Mouse (Mus musculus): ENCODE data around the gene Dnah8. TPM values are rescaled to one million over a fixed set of nuclear protein-coding genes. Genes with fewer than 3 reads are reported as not detected.

Dnah8 gene
- polyA plus RNA-seq, 1 experiment from 2014 or later = 0.67 TPM

DNA sequence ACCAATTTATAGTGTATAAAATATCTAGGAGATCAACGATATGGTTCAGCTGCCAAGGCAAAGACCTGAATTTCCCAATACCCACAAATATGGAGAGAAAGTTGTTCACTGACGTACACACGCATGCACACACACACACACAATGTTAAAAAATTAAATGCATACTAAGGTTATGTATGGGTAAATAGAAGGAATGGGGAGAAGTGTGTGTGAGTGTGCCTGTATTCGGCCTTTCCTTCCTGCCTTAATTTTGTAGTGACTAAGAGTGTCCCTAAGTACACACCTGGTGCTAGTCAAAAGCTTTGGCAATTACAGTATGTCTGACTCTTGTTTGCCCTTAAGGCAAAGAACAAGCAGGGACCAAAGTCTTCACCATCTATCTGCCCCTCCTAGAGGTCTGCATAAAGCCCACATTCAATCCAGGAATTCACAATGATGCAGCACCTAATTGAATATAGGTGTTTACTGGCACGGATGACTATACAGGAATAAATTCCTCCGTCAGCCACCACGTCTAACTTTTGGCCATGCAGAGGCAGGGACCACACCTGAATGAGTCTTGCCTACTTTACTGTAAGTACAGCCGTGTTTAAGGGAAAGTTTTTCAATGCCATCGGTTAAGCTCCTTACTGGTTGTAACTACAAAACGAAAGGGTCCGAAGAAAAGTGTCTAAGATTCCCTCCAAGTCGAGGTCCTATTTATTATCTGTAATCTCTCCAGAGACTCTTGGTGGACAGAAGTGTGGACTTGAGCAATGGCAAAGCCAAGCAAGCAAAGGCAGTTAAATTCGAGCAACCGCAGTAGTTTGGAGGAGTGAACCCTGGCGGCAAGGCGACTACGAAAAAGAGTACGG is 12.7 kb upstream of the Dnah8 start:
- peak overlapping the region; percentile 53 for H3K4me2 ChIP-seq (ENCODE audit: low read depth, severe bottlenecking)
- no peak for ATAC-seq (ENCODE audit: insufficient number of reproducible peaks, low FRiP score, low TSS enrichment, low read depth)

DNA sequence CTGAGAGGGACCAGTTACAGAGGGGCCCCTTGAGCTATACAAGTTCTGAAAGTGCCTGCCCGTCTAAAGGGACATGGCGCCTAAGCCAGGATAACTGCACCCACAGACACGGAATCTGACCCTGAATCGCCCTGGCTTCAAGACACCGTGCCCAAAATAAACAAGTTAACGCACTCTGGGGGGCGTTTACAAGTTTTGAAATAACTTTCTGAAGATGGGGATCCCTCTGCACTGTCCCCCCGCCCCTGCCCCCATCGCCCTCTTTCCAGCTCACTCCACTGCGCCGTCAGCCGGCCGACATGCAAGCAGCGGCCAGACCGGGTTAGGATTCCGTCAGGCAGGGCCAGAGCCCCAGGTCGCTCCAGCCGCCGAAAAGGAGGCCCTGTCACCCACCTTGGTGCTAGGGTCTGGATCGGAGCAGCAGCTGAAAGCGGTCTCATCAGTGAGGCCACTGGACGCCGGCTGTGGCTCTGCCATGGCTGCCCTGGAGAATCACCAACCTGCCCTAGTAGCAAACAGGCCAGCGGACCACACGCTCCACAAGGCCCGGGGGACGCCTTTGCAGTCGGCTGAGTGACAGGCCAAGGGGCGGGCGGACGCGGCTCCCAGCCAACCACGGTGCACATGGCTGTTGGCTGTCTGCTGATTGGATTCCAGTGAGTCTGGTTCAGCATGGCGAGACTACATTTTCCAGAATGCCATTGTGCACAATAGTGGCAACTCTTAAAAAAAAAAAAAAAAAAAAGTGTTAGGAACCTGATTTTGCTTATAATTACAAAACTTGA is 11.9 kb upstream of the Dnah8 start:
- peak overlapping the region; percentile 48 for H3K4me3 ChIP-seq (ENCODE audit: low read depth, low read length)
- H3K9ac ChIP-seq (ENCODE audit: low read length) = peak overlapping the region; percentile 66
- WGBS = under 1% methylated on average over 34 of the region's 34 CpGs
- no peaks in the 10 kb centered on the region for H3K27me3 ChIP-seq (ENCODE audit: control insufficient read depth, insufficient read depth, low read length)
- H3K4me2 ChIP-seq (ENCODE audit: low read depth, severe bottlenecking) = peak overlapping the region; percentile 53
- H3K4me1 ChIP-seq (ENCODE audit: control insufficient read depth, insufficient read depth, low read length) = 0 out of 2 replicates have a peak, but pooled peaks cover 6% of the 10 kb centered on the region
- no peak overlapping the region for H3K27ac ChIP-seq (replicated peaks; ENCODE audit: low read depth, low read length)
- no peaks in the 10 kb centered on the region for H3K36me3 ChIP-seq (ENCODE audit: control insufficient read depth, insufficient read depth, low read length)
- peak; percentile 99 for ATAC-seq (ENCODE audit: insufficient number of reproducible peaks, low FRiP score, low TSS enrichment, low read depth)
- no peaks in the 10 kb centered on the region for H3K9me3 ChIP-seq (ENCODE audit: control insufficient read depth, low read length)
- DNase-seq (ENCODE audit: low spot score) = peak; percentile 97

More for the DNA sequence above, 12.7 kb upstream of the Dnah8 start:
- 0 out of 2 replicates have a peak, but pooled peaks cover 8% of the 10 kb centered on the region for H3K4me1 ChIP-seq (ENCODE audit: control insufficient read depth, insufficient read depth, low read length)
- H3K27ac ChIP-seq (replicated peaks; ENCODE audit: low read depth, low read length) = no peak overlapping the region
- no peaks in the 10 kb centered on the region for H3K36me3 ChIP-seq (ENCODE audit: control insufficient read depth, insufficient read depth, low read length)
- no peak for DNase-seq (ENCODE audit: low spot score)
- H3K9ac ChIP-seq (ENCODE audit: low read length) = peak overlapping the region; percentile 66
- no peaks in the 10 kb centered on the region for H3K9me3 ChIP-seq (ENCODE audit: control insufficient read depth, low read length)
- H3K27me3 ChIP-seq (ENCODE audit: control insufficient read depth, insufficient read depth, low read length) = no peaks in the 10 kb centered on the region
- 27% methylated on average over 18 of the region's 18 CpGs for WGBS
- peak overlapping the region; percentile 48 for H3K4me3 ChIP-seq (ENCODE audit: low read depth, low read length)

DNA sequence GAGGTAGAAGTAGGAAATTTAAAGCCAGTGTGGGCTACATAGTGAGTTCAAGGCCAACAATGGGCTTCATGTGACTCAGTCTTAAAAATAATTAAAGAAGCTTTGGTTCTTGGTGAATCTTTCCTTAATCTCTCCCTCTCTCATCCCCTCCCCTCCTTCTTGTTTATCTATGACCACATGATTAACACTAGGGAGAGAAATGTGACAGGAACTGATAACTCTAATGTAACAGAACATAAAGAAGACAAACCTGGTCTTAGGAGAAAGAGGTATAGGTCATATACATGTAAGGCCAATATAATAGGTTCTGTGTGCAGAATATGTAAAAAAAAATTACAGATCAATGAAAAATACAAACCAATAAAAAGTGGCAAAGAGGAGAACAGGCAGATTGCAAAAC is 10.8 kb upstream of the Dnah8 start:
- DNase-seq (ENCODE audit: low spot score) (no peak), ATAC-seq (ENCODE audit: insufficient number of reproducible peaks, low FRiP score, low TSS enrichment, low read depth) (no peak)
- no peak overlapping the region for H3K9ac ChIP-seq (ENCODE audit: low read length)
- no peak overlapping the region for H3K4me2 ChIP-seq (ENCODE audit: low read depth, severe bottlenecking)
- no peaks in the 10 kb centered on the region for H3K9me3 ChIP-seq (ENCODE audit: control insufficient read depth, low read length)
- 0 out of 2 replicates have a peak, but pooled peaks cover 1% of the 10 kb centered on the region for H3K4me1 ChIP-seq (ENCODE audit: control insufficient read depth, insufficient read depth, low read length)
- no peaks in the 10 kb centered on the region for H3K27me3 ChIP-seq (ENCODE audit: control insufficient read depth, insufficient read depth, low read length)
- H3K27ac ChIP-seq (replicated peaks; ENCODE audit: low read depth, low read length) = no peak overlapping the region
- H3K4me3 ChIP-seq (ENCODE audit: low read depth, low read length) = no peak overlapping the region
- no peaks in the 10 kb centered on the region for H3K36me3 ChIP-seq (ENCODE audit: control insufficient read depth, insufficient read depth, low read length)

DNA sequence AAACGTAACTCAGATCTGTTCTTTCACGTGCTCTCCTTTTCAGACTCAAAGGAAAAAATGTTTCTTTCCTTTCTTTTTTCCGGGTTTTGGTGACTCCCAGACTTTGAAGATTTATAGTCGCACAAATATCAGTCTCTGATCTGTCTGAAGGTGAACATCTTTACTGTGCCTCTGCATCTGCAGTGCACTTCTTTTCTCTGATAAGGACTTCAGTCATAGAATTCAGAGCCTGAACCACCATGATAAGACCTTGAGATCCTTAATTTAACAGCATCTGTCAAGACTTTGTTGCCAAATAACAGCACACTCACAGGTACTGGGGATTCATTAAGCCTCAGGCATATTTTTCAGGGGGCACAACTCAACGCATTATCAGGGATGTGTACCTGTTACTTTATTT is 8.0 kb upstream of the Dnah8 start:
- H3K9me3 ChIP-seq (ENCODE audit: control insufficient read depth, low read length) = no peaks in the 10 kb centered on the region
- no peak overlapping the region for H3K4me2 ChIP-seq (ENCODE audit: low read depth, severe bottlenecking)
- H3K4me1 ChIP-seq (ENCODE audit: control insufficient read depth, insufficient read depth, low read length) = no peaks in the 10 kb centered on the region
- H3K27ac ChIP-seq (replicated peaks; ENCODE audit: low read depth, low read length) = no peak overlapping the region
- no peak overlapping the region for H3K4me3 ChIP-seq (ENCODE audit: low read depth, low read length)
- no peaks in the 10 kb centered on the region for H3K27me3 ChIP-seq (ENCODE audit: control insufficient read depth, insufficient read depth, low read length)
- WGBS = 87% methylated on average over 5 of the region's 5 CpGs
- H3K36me3 ChIP-seq (ENCODE audit: control insufficient read depth, insufficient read depth, low read length) = no peaks in the 10 kb centered on the region
- no peak for DNase-seq (ENCODE audit: low spot score)
- ATAC-seq (ENCODE audit: insufficient number of reproducible peaks, low FRiP score, low TSS enrichment, low read depth) = no peak
- no peak overlapping the region for H3K9ac ChIP-seq (ENCODE audit: low read length)

DNA sequence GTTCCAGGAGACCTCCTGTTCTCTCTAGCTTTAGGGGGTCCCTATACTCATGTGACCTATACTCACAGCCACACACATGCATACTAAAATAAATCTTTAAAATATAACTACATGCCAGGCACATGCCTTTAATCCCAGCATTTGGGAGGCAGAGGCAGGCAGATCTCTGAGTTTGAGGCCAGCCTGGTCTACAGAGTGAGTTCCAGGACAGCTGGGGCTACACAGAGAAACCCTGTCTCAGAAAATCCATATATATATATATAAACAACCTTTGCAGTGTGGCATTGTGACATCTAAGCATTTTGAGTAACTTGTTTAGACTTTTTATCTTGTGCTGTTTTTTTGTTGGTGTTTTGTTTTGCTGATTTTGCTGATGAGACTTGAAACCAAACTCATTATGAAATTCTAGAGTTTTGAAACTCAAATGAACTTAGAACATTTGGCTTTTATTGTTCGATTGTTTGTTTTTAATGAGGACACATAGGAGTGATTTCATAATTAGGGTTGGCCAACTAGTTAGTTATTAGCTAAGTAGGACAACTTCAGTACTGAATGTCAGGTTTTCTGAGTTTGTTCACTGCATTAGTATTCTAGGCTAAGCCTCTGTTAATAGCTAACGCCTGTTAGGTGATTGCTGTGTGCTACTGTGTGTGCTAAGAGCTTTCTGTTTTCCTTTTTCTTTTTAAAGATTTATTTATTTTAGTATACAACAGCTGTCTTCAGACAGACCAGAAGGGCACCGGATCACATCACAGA is 5.8 kb upstream of the Dnah8 start:
- DNase-seq (ENCODE audit: low spot score) (no peak), ATAC-seq (ENCODE audit: insufficient number of reproducible peaks, low FRiP score, low TSS enrichment, low read depth) (no peak)
- Histone ChIP-seq H3K4me2 (ENCODE audit: low read depth, severe bottlenecking) (no peak overlapping the region), H3K27ac (replicated peaks; ENCODE audit: low read depth, low read length) (no peak overlapping the region), H3K27me3 (ENCODE audit: control insufficient read depth, insufficient read depth, low read length) (no peaks in the 10 kb centered on the region), H3K36me3 (ENCODE audit: control insufficient read depth, insufficient read depth, low read length) (no peaks in the 10 kb centered on the region), H3K4me3 (ENCODE audit: low read depth, low read length) (no peak overlapping the region), H3K4me1 (ENCODE audit: control insufficient read depth, insufficient read depth, low read length) (no peaks in the 10 kb centered on the region), H3K9me3 (ENCODE audit: control insufficient read depth, low read length) (no peaks in the 10 kb centered on the region), H3K9ac (ENCODE audit: low read length) (no peak overlapping the region)
- WGBS = 86% methylated on average over 3 of the region's 3 CpGs

DNA sequence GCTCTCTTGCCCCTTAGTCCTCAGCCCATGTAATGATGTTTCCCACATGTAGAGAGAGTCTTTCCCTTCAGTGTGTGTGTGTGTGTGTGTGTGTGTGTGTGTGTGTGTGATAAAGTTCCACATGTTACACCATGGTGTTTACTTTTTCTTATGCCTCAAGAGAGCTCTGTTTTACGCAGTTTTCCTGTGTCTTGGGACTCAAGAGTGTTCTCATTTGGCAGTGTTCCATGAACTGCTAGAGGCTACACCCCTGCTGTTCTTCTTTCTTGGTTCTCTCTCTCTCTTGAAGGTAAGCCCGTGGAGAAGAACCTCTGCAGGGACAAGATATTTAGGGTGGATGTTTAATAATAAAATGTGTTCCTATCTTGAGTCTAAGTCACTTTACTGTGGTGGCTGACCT is 5.0 kb upstream of the Dnah8 start:
- WGBS = 44% methylated on average over 2 of the region's 2 CpGs
- Histone ChIP-seq H3K36me3 (ENCODE audit: control insufficient read depth, insufficient read depth, low read length) (no peaks in the 10 kb centered on the region), H3K27ac (replicated peaks; ENCODE audit: low read depth, low read length) (no peak overlapping the region), H3K9me3 (ENCODE audit: control insufficient read depth, low read length) (no peaks in the 10 kb centered on the region), H3K4me1 (ENCODE audit: control insufficient read depth, insufficient read depth, low read length) (no peaks in the 10 kb centered on the region), H3K4me3 (ENCODE audit: low read depth, low read length) (no peak overlapping the region), H3K9ac (ENCODE audit: low read length) (no peak overlapping the region), H3K4me2 (ENCODE audit: low read depth, severe bottlenecking) (no peak overlapping the region), H3K27me3 (ENCODE audit: control insufficient read depth, insufficient read depth, low read length) (no peaks in the 10 kb centered on the region)
- ATAC-seq (ENCODE audit: insufficient number of reproducible peaks, low FRiP score, low TSS enrichment, low read depth) = no peak
- DNase-seq (ENCODE audit: low spot score) = no peak

DNA sequence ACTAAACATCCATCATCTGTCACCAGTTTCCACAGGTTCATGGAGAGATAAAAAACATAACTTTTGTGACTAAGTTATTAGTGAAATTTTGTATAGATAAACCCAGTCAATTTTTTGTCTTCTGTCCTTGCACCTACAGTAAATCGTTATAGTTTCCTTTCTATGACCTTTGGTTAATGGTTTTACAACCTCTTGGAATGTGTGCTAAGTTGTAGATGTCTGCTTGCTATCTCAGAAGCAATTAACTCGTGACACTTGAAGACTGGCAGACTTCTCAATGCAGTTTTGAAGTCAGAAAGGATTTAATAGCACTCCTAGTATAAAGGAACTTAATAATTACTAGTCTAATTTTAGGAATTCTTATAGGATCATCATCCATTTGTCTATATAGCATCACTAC is 3.6 kb upstream of the Dnah8 start:
- Histone ChIP-seq H3K9me3 (ENCODE audit: control insufficient read depth, low read length) (no peaks in the 10 kb centered on the region), H3K27me3 (ENCODE audit: control insufficient read depth, insufficient read depth, low read length) (no peaks in the 10 kb centered on the region), H3K4me2 (ENCODE audit: low read depth, severe bottlenecking) (no peak overlapping the region), H3K4me3 (ENCODE audit: low read depth, low read length) (no peak overlapping the region), H3K27ac (replicated peaks; ENCODE audit: low read depth, low read length) (no peak overlapping the region), H3K9ac (ENCODE audit: low read length) (no peak overlapping the region), H3K4me1 (ENCODE audit: control insufficient read depth, insufficient read depth, low read length) (no peaks in the 10 kb centered on the region), H3K36me3 (ENCODE audit: control insufficient read depth, insufficient read depth, low read length) (no peaks in the 10 kb centered on the region)
- DNase-seq (ENCODE audit: low spot score) (no peak), ATAC-seq (ENCODE audit: insufficient number of reproducible peaks, low FRiP score, low TSS enrichment, low read depth) (no peak)
- 17% methylated on average over 2 of the region's 2 CpGs for WGBS

DNA sequence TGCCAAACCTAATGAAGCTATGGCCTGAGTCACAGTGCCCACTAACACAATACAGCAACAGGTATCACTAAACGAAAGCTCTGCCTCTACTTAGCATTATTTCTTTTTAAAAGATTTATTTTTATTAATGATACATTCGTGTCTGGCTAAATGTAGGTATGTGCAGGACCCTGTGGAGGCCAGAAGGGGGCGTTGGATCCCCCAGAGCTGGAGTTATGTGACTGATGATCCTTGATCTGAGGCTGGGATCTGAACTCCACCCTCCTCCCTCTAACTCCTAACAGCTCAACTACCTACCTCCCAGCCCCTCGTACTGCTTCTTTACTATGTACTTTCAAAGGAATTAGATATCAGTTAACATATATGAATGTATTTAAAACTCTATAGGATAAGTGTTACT is 2.7 kb upstream of the Dnah8 start:
- Histone ChIP-seq H3K4me3 (ENCODE audit: low read depth, low read length) (no peak overlapping the region), H3K9ac (ENCODE audit: low read length) (no peak overlapping the region), H3K4me2 (ENCODE audit: low read depth, severe bottlenecking) (no peak overlapping the region), H3K9me3 (ENCODE audit: control insufficient read depth, low read length) (no peaks in the 10 kb centered on the region), H3K4me1 (ENCODE audit: control insufficient read depth, insufficient read depth, low read length) (no peaks in the 10 kb centered on the region), H3K36me3 (ENCODE audit: control insufficient read depth, insufficient read depth, low read length) (no peaks in the 10 kb centered on the region), H3K27me3 (ENCODE audit: control insufficient read depth, insufficient read depth, low read length) (no peaks in the 10 kb centered on the region), H3K27ac (replicated peaks; ENCODE audit: low read depth, low read length) (no peak overlapping the region)
- WGBS = 71% methylated on average over 4 of the region's 4 CpGs
- ATAC-seq (ENCODE audit: insufficient number of reproducible peaks, low FRiP score, low TSS enrichment, low read depth) (no peak), DNase-seq (ENCODE audit: low spot score) (no peak)

All from limb, embryonic 11.5 days (tissue).